23 mouse cellular contexts compared by ENCODE assay signal in the genomic region with DNA sequence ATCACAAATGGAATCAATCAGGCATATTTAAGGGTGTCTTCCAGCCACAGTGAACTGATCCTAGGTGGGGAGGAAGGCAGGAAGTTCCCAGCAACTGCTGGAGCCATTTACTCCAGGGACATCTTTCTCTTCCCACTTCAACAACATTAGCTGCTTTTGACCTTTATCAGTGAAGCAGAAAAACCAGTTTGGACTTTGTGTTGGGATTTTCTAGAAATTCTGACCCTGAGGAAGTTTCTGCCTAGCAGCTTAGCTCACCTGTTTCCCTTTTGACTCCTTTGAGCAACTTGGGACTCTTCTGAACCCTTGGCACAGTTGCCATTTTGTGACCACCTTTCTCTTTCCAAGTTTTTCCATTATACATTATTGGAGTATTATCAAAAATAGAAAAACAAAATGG.
"Had no signal": no experiment of that assay in that cellular context is flagged by ENCODE, and none has a peak within 500 bp of the region (broad histone marks: within the 10 kb centered on the region; RNA-seq: fewer than 3 reads in every experiment).

No protein-coding gene starts in this region.

- H3K4me1 ChIP-seq: heart, embryonic 13.5 days; heart, embryonic 15.5 days; kidney, embryonic 15.5 days; limb, embryonic 13.5 days; limb, embryonic 15.5 days; liver, embryonic 12.5 days had no signal

- H3K27me3 ChIP-seq: heart, embryonic 13.5 days; heart, embryonic 15.5 days; hindbrain, embryonic 13.5 days; hindbrain, embryonic 15.5 days; kidney, embryonic 15.5 days; limb, embryonic 13.5 days; limb, embryonic 15.5 days; liver, embryonic 12.5 days had no signal

- H3K9me3 ChIP-seq: heart, embryonic 13.5 days; heart, embryonic 15.5 days; hindbrain, embryonic 13.5 days; hindbrain, embryonic 15.5 days; kidney, embryonic 15.5 days; limb, embryonic 13.5 days; limb, embryonic 15.5 days; liver, embryonic 12.5 days had no signal

- DNase-seq: forebrain, postnatal 0 days; gastrocnemius, postnatal 14 days; gastrocnemius, postnatal 36 days; heart, adult 11 months; heart, adult 2 months; heart, postnatal 14 days; heart, postnatal 36 days; kidney, postnatal 14 days; layer of hippocampus, adult 9-11 months; layer of hippocampus, postnatal 36 days; left cerebral cortex, postnatal 4 days had no signal

- H3K4me3 ChIP-seq: heart, adult 2 months; heart, embryonic 13.5 days; heart, embryonic 15.5 days; hindbrain, embryonic 13.5 days; hindbrain, embryonic 15.5 days; kidney, embryonic 15.5 days; limb, embryonic 13.5 days; limb, embryonic 15.5 days; liver, embryonic 12.5 days had no signal

- H3K9ac ChIP-seq: forebrain, postnatal 0 days; heart, embryonic 13.5 days; heart, embryonic 15.5 days; hindbrain, embryonic 13.5 days; hindbrain, embryonic 15.5 days; kidney, embryonic 15.5 days; limb, embryonic 13.5 days; limb, embryonic 15.5 days; liver, embryonic 12.5 days; liver, embryonic 14.5 days had no signal

- H3K27ac ChIP-seq: heart, adult 2 months; heart, embryonic 13.5 days; heart, embryonic 15.5 days; hindbrain, embryonic 13.5 days; hindbrain, embryonic 15.5 days; hindbrain, postnatal 0 days; kidney, embryonic 15.5 days; limb, embryonic 13.5 days; limb, embryonic 15.5 days; liver, embryonic 12.5 days; liver, embryonic 14.5 days had no signal

- H3K36me3 ChIP-seq: heart, embryonic 13.5 days; heart, embryonic 15.5 days; hindbrain, embryonic 13.5 days; hindbrain, embryonic 15.5 days; kidney, embryonic 15.5 days; limb, embryonic 13.5 days; limb, embryonic 15.5 days; liver, embryonic 12.5 days had no signal

- ATAC-seq: forebrain, postnatal 0 days; hindbrain, postnatal 0 days; intestine, embryonic 16.5 days; liver, embryonic 12.5 days had no signal

- H3K4me2 ChIP-seq: heart, embryonic 11.5 days; heart, embryonic 13.5 days; heart, embryonic 15.5 days; hindbrain, embryonic 13.5 days; hindbrain, embryonic 15.5 days; kidney, embryonic 15.5 days; limb, embryonic 13.5 days; limb, embryonic 15.5 days; liver, embryonic 12.5 days had no signal
